Mouse (Mus musculus) liver, embryonic 14 days (tissue): ENCODE data around the gene Prl2c3. TPM values are rescaled to one million over a fixed set of nuclear protein-coding genes. Genes with fewer than 3 reads are reported as not detected.

Source experiments
- polyA plus RNA-seq: library from polyadenylated mRNA; depleted of rRNA; stranded (reverse); fragments of >200 nt; gene quantifications from 2 replicates; pipeline ENCODE4 v1.2.3, GENCODE M21; 2012; rRNA removed

Gene Prl2c3
- 0.13 TPM in 1 of 2 replicates, not detected in the other for polyA plus RNA-seq

DNA sequence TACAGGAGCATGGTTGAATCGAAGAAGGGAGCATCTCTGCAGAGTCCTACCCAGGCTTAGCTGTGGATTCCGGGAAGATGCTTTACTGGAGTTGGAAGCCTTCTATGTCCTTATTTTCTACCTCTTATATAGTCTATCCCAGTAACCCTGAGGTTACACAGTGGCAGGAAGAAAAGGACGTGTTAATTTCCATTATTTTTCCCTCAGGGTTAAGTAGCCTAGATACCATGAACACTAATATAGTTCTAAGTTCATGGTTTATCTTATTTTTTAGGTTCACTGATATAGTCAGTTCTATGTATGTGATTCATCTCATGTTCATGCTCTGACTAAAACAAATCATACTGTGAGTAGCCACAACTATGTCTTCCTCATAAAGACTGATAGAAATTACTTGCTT is at the start of gene Prl2c3:
Gene Prl2c3 (minus strand): TSS at position 101 of the 400 bp plus-strand sequence.

Other genes starting within 250 kb of the Prl2c3 start
- gene Ero1lb, start 234.2 kb downstream of the Prl2c3 start, polyA plus RNA-seq, result 0.77 and 0.91 TPM in 2 replicates
- 0.10 TPM in 1 of 2 replicates, not detected in the other for gene Prl2c2, start 205.3 kb upstream of the Prl2c3 start, polyA plus RNA-seq